Mouse (Mus musculus) lung, postnatal 36 days (tissue): Measurements from ENCODE around the gene Kiz.

ENCODE experiments used
- DNase-seq: peaks from one replicate; pipeline ENCODE4 v3.0.0; 2022; ENCODE audit warnings: mixed read lengths

Gene Kiz

DNA sequence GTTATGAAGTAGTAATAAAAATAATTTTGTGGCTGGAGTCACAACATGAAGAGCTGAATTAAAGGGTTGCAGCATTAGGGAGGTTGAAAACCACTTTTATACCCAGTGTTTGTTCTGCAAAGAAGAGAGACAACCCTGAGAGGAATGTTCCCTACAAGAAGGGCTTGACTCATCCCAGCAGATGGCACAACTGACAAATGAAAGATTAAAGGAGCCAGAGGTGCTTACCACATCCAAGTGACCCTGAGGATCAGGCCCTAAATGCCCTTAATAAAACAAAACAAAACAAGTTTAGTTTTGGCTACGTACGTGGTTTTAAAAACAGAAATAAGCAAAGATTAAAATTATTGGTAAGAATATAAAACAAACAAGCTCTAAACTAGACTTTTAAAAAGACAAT, 129.2 kb downstream of the Kiz start:
- DNase-seq: no peak

DNA sequence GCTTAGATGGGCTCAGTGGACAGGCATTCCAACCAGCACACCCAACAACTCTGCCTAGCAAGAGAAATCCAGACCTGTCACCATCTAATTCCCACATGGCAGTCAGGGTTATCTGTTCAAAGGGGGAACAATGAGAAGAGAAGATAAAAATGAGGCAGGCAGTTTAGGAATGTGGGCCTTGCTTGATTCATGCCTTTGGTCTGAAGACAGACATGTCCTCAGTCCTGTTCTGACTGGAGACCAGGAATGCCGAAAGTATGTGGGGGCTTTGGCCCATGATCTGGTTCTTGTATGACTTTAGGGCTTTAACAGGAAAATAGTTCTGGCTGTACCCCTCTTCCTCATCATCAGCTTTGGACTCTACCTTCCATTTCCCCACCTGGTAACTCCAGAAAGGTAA, 130.1 kb downstream of the Kiz start:
- DNase-seq: no peak

DNA sequence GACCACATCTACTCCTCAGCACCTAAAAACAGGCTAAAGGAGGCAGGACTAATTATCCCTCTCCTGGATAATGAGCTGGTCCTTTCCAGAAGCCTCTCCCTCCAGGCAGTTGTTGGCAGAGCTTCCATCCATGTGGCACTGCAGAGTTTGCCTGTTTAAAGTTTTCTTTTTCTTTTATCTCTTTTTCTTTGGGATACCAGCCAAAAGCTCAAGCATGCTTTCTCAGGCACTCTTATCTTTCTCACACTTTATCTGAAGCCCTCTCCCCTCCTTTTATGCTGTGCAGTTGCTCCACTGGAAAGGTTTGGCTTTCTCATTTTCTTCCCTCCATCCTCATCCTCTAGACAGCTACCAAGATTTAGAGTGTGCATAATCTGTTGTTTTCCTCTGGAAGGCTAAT, 130.8 kb downstream of the Kiz start:
- DNase-seq: no peak

- DNase-seq: no peak
These were observed 151.6 kb downstream of the Kiz start for GRCm38 (mm10) chr2:147007265-147007664.

DNA sequence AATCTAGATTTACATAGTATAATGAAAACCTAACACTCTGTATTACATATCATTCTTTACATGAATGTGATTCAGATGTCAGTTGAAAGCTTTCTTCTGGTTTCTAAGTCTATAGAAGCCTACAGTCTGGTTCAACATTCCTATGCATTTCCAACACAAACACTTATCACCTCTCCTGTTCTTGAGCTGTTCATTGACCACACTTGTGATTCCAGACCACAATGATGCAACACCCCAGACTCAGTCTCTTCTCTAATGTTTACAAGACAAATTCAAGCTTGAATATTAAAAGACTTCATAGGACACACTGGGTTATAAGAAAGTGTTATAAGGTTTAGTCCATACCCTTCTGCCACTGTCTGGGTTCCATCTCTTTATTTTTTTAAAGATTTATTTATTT, 153.4 kb downstream of the Kiz start:
- DNase-seq: peak; percentile 67

- peak; percentile 21 for DNase-seq
These were observed 154.5 kb downstream of the Kiz start for GRCm38 (mm10) chr2:147010141-147010540.

DNA sequence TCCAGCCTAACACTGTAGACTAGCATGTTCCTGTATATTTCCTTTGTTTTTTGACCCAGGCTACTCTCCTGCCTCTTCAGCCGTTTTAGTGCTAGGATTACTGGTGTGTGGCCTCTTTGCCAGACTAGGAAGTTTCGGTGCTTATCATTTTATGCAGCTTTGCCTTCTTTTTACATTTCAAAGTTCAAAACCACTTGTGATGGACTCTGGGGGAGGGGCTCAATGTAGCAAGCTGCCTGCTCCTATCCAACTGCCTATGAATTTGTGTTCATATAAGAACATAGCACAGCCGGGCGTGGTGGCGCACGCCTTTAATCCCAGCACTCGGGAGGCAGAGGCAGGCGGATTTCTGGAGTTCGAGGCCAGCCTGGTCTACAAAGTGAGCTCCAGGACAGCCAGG, 155.3 kb downstream of the Kiz start:
- no peak for DNase-seq

GRCm38 (mm10) chr2:147011474-147012140, 155.9 kb downstream of the Kiz start:
- peak; percentile 35 for DNase-seq

DNA sequence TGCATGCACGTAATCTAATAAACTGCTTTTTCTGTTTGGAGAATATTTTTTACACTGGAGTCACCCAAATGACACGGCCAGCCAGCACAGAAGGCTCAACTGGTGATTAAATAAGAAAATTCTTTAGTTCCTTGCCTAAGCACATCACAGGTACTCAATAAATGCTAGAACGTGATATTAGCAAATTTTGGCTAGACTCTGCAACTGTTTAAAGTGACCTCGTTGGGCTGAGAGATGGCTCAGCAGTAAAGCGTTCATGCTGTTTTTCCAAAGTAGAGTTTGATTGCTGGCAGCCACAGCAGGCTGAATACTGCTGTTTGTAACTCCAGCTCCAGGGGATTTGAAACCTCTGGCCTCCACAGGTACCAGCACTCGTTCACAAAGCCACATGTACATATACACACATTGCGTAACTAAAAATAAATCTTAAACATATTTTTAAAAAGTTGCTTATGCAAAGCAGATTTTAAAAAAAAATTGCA, 156.5 kb downstream of the Kiz start:
- DNase-seq: no peak

DNA sequence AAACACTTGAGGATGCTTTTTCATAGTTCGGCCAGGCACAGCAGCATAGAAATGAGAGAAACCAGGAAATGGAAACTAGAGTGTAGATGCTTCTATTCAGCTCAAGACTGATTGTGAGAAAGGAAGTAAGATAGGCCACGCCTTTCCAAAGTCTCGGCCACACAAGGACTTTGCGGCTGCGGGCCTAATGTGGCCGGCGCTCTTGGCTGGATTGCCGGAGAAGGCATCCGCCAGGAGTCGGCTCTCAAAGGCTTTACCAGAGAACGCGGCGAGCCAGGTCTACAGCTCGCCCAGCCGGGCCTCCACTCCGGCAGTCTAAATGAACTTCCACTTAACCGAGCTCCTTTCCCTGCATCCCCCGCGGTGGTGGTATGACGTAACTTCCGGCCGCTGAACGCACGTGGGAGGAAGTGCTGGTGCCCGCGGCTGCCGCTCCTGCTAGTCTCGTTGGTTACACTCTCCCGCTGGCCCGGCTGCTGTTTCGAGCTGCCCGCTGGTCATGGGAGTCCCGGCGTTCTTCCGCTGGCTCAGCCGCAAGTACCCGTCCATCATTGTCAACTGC, 157.0 kb downstream of the Kiz start, which contains the start of gene Xrn2:
Gene Xrn2 (plus strand): TSS at position 374 of the 562 bp plus-strand sequence.
- peak; percentile 96 for DNase-seq

GRCm38 (mm10) chr2:147013194-147013969, 157.7 kb downstream of the Kiz start:
- DNase-seq: peak; percentile 76

- DNase-seq: peak; percentile 74
These were observed 158.6 kb downstream of the Kiz start for GRCm38 (mm10) chr2:147014101-147014886.
